Mouse (Mus musculus): ENCODE results near the gene Gm49378. TPM values are rescaled to one million over a fixed set of nuclear protein-coding genes. Genes with fewer than 3 reads are reported as not detected.

The Gm49378 gene
- polyA plus RNA-seq, 2 experiments = 2.0 to 2.9 TPM

DNA sequence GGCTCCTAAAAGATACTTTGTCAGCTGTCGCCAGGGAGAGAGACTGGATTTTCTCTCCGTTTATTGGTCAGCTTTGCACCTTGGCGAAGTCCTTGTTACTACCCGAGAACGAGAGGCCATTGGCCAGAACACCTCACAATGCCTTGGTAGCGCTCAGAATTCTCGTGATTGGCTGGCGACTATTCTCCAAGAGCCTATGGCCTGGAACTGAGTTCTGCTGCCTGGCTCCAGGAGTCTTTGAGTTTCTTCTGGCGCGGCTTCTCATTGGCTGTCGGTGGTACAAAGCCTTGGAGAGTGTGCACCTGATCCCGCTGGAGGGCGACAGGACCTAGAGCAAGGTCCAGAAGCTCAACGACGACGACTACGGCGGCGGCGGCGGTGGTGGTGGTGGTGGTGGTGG, 19.9 kb downstream of the Gm49378 start, which contains the start of gene Rec8:
TSS of gene Rec8 (plus strand) at position 216 of the 400 bp plus-strand sequence.
- TF ChIP-seq CTCF (IDR thresholded peaks at IDR 0.05; ENCODE audit: low read depth) (peak; percentile 52), EP300 (IDR thresholded peaks at IDR 0.05; ENCODE audit: low read depth) (no peak)
- peak within 1 kb of the TSS; percentile 30 to 37 for H3K4me3 ChIP-seq (ENCODE audit: insufficient read depth in 1 of 2, low read depth in 2 of 2, low read length in 2 of 2)
- peaks cover 19 to 29% of the 10 kb centered on the region in 2 experiments for H3K4me1 ChIP-seq (replicated peaks; ENCODE audit: control insufficient read depth in 2 of 2, insufficient read depth in 2 of 2, low read length in 1 of 2)
- peak within 1 kb of the TSS; percentile 4; the same call in 1 of the 2 replicates for H3K27ac ChIP-seq
- peak within 1 kb of the TSS; percentile 49 for H3K9ac ChIP-seq (replicated peaks)
- DNase-seq (ENCODE audit: low read depth in 3 of 3, low spot score in 3 of 3) = peak in 2 of 3 experiments; percentile 27 to 64
- ATAC-seq (ENCODE audit: insufficient read depth) = peak; percentile 63
- 28% methylated on average over 21 of the region's 21 CpGs for WGBS (ENCODE audit: insufficient replicate concordance)
- no peaks in the 10 kb centered on the region for H3K9me3 ChIP-seq (ENCODE audit: control insufficient read depth, low read length)
- peak within 1 kb of the TSS; percentile 69 for H3K4me2 ChIP-seq (ENCODE audit: low read depth)
- no peaks in the 10 kb centered on the region for H3K27me3 ChIP-seq (ENCODE audit: control insufficient read depth, insufficient read depth, low read length)
- no peaks in the 10 kb centered on the region for H3K36me3 ChIP-seq (replicated peaks; ENCODE audit: control insufficient read depth, insufficient read depth, low read depth)

DNA sequence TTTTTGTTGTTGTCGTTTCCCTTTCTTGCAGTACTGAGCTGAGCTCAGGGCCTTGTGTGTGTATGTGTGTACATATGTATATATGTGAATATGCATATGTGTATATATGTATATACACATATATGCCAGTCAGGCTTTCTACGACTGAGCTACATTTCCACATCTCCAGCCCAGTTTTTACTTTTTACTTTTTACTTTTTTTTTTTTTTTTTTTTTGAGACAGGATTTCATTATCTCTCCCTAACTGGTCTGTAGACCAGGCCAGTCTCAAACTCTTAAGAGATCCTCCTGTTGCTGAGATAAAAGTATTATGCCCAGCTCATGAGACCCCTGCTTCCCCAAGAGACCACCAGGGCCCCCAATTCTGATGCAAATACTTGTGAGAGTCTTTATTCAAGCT, 20.9 kb downstream of the Gm49378 start:
- no peak for TF ChIP-seq CTCF (IDR thresholded peaks at IDR 0.05; ENCODE audit: low read depth)
- TF ChIP-seq EP300 (IDR thresholded peaks at IDR 0.05; ENCODE audit: low read depth) = no peak
- 56% methylated on average over 2 of the region's 2 CpGs for WGBS (ENCODE audit: insufficient replicate concordance)
- DNase-seq (ENCODE audit: low read depth in 3 of 3, low spot score in 3 of 3) = no peak
- Histone ChIP-seq H3K9me3 (ENCODE audit: control insufficient read depth, low read length) (no peaks in the 10 kb centered on the region), H3K4me3 (ENCODE audit: insufficient read depth in 1 of 2, low read depth in 2 of 2, low read length in 2 of 2) (no peak overlapping the region), H3K36me3 (replicated peaks; ENCODE audit: control insufficient read depth, insufficient read depth, low read depth) (no peaks in the 10 kb centered on the region), H3K4me1 (replicated peaks; ENCODE audit: control insufficient read depth in 2 of 2, insufficient read depth in 2 of 2, low read length in 1 of 2) (peaks cover 19 to 29% of the 10 kb centered on the region in 2 experiments), H3K27ac (no peak overlapping the region), H3K4me2 (ENCODE audit: low read depth) (no peak overlapping the region), H3K27me3 (ENCODE audit: control insufficient read depth, insufficient read depth, low read length) (no peaks in the 10 kb centered on the region), H3K9ac (replicated peaks) (no peak overlapping the region)
- ATAC-seq (ENCODE audit: insufficient read depth) = no peak

DNA sequence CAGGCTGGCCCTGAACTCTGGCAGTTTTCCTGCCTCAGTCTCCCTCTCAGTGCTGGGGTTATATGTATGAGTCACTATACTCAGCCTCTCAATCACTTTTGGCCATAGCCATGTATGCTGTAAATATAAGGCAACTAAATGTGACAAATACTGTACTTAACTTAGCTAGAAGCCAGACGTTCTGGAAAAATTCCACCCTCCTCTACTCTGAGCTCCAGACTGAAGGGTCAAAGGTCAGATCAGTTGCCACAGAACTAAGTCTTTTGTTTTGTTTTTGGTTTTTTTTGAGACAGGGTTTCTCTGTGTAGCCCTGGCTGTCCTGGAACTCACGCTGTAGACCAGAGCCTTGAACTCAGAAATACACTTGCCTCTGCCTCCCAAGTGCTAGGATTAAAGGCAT, 21.8 kb downstream of the Gm49378 start:
- WGBS (ENCODE audit: insufficient replicate concordance) = 48% methylated on average over 2 of the region's 2 CpGs
- H3K9me3 ChIP-seq (ENCODE audit: control insufficient read depth, low read length) = no peaks in the 10 kb centered on the region
- peaks cover 19 to 29% of the 10 kb centered on the region in 2 experiments for H3K4me1 ChIP-seq (replicated peaks; ENCODE audit: control insufficient read depth in 2 of 2, insufficient read depth in 2 of 2, low read length in 1 of 2)
- ATAC-seq (ENCODE audit: insufficient read depth) = no peak
- no peaks in the 10 kb centered on the region for H3K36me3 ChIP-seq (replicated peaks; ENCODE audit: control insufficient read depth, insufficient read depth, low read depth)
- H3K4me3 ChIP-seq (ENCODE audit: insufficient read depth in 1 of 2, low read depth in 2 of 2, low read length in 2 of 2) = no peak overlapping the region
- no peak for DNase-seq (ENCODE audit: low read depth in 3 of 3, low spot score in 3 of 3)
- TF ChIP-seq CTCF (IDR thresholded peaks at IDR 0.05; ENCODE audit: low read depth) (no peak), EP300 (IDR thresholded peaks at IDR 0.05; ENCODE audit: low read depth) (no peak)
- H3K27ac ChIP-seq = no peak overlapping the region
- no peaks in the 10 kb centered on the region for H3K27me3 ChIP-seq (ENCODE audit: control insufficient read depth, insufficient read depth, low read length)
- H3K9ac ChIP-seq (replicated peaks) = no peak overlapping the region
- no peak overlapping the region for H3K4me2 ChIP-seq (ENCODE audit: low read depth)

DNA sequence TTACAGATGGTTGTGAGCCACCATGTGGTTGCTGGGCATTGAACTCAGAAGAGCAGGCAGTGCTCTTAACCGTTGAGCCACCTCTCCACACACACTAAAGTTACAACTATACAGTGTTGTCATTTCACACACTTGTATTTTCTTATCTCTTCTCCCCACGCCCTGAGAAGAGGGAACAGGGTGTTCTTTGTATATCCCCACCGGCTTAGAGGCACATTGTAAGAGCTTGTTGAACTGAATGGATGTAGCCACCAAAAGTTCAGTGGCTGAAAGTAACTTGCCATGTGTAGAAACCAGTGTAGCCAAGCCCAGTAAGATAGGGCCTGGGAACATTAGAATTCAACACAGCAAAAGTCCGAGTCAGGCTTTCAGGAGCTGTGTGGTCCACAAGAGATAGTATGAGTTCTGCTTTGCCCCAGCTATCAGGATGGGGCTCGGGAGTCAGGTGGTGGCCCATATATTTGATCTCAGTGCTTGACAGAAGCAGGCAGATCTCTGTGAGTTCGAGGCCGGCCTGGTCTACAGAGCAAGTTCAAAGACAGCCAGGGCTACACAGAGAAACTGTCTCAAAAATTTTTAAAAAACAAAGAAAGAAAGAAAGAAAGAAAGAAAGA, 23.0 kb downstream of the Gm49378 start:
- TF ChIP-seq CTCF (IDR thresholded peaks at IDR 0.05; ENCODE audit: low read depth) (no peak), EP300 (IDR thresholded peaks at IDR 0.05; ENCODE audit: low read depth) (peak; percentile 84)
- no peak overlapping the region for H3K4me3 ChIP-seq (ENCODE audit: insufficient read depth in 1 of 2, low read depth in 2 of 2, low read length in 2 of 2)
- H3K27ac ChIP-seq = peak overlapping the region; percentile 76
- peak overlapping the region; percentile 38; the same call in 1 of the 2 replicates for H3K9ac ChIP-seq (replicated peaks)
- 24% methylated on average over 7 of the region's 7 CpGs for WGBS (ENCODE audit: insufficient replicate concordance)
- DNase-seq (ENCODE audit: low read depth in 3 of 3, low spot score in 3 of 3) = peak; percentile 45 to 80 (median 61)
- no peaks in the 10 kb centered on the region for H3K9me3 ChIP-seq (ENCODE audit: control insufficient read depth, low read length)
- H3K4me2 ChIP-seq (ENCODE audit: low read depth) = no peak overlapping the region
- H3K36me3 ChIP-seq (replicated peaks; ENCODE audit: control insufficient read depth, insufficient read depth, low read depth) = peaks cover 1% of the 10 kb centered on the region
- no peaks in the 10 kb centered on the region for H3K27me3 ChIP-seq (ENCODE audit: control insufficient read depth, insufficient read depth, low read length)
- H3K4me1 ChIP-seq (replicated peaks; ENCODE audit: control insufficient read depth in 2 of 2, insufficient read depth in 2 of 2, low read length in 1 of 2) = peaks cover 19 to 29% of the 10 kb centered on the region in 2 experiments
- ATAC-seq (ENCODE audit: insufficient read depth) = peak; percentile 82

DNA sequence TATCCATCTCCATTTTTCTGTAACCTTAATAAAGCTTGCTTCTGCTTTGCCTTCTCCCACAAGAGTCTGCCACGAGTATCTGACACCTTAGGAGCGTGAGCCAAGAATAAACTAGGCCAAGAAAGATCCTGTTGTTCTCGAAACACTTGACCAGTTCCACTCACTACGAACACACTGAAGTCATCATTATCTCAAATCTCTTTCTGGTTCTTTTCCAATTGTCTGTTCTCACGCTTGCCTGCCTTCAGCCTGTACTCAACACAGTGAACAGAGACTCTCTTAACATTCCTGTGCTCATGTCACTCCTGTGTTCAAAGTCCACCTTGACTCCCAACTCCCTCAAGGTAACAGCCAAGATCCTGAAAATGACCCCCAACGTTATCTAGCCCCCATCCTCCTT, 24.3 kb downstream of the Gm49378 start:
- no peak for ATAC-seq (ENCODE audit: insufficient read depth)
- H3K4me3 ChIP-seq (ENCODE audit: insufficient read depth in 1 of 2, low read depth in 2 of 2, low read length in 2 of 2) = no peak overlapping the region
- no peak overlapping the region for H3K4me2 ChIP-seq (ENCODE audit: low read depth)
- no peaks in the 10 kb centered on the region for H3K27me3 ChIP-seq (ENCODE audit: control insufficient read depth, insufficient read depth, low read length)
- H3K9me3 ChIP-seq (ENCODE audit: control insufficient read depth, low read length) = no peaks in the 10 kb centered on the region
- DNase-seq (ENCODE audit: low read depth in 3 of 3, low spot score in 3 of 3) = no peak
- H3K27ac ChIP-seq = peak overlapping the region; percentile 16; the same call in 1 of the 2 replicates
- H3K36me3 ChIP-seq (replicated peaks; ENCODE audit: control insufficient read depth, insufficient read depth, low read depth) = peaks cover 14% of the 10 kb centered on the region
- no peak overlapping the region for H3K9ac ChIP-seq (replicated peaks)
- H3K4me1 ChIP-seq (replicated peaks; ENCODE audit: control insufficient read depth in 2 of 2, insufficient read depth in 2 of 2, low read length in 1 of 2) = peaks cover 15 to 22% of the 10 kb centered on the region in 2 experiments
- no peak for TF ChIP-seq CTCF (IDR thresholded peaks at IDR 0.05; ENCODE audit: low read depth)
- 66% methylated on average over 6 of the region's 6 CpGs for WGBS (ENCODE audit: insufficient replicate concordance)
